Mouse (Mus musculus) activated CD4-positive, CD25-positive, alpha-beta regulatory T cell, adult 4 months (primary cell): ENCODE data around the gene Schip1. TPM values are rescaled to one million over a fixed set of nuclear protein-coding genes. Genes with fewer than 3 reads are reported as not detected.

Experiments
- ATAC-seq: one replicate; pipeline ENCODE4 v1.8.0; 2017
- polyA plus RNA-seq, 2 experiments: library from polyadenylated mRNA; unstranded; fragments of 100-300 nt; shearing (Covaris generic); gene quantifications; one replicate each; pipeline ENCODE4 v1.2.1; 2017

Gene Schip1
- polyA plus RNA-seq, 2 experiments from 2014 or later = 0.22 TPM; not detected in 1

DNA sequence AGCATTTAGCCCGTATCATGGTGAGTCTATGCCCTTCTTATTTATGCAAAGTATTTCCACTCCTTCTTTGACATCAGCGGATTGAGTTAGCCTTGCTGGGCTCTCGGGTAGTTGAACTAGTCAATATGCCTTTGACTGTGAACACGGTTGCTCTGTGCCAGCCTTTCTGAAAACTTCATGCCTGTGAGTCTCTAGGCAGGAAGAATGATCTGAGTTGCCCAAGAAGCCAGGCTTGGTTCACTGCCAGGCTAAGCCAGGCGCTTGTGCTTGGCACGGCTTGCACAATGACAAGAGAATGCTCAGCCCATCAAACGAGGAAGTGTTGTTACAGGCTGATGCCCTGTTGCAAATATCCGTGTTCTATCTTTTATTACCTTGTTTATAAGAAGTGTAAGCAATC is 499.3 kb downstream of the Schip1 start:
- no peak for ATAC-seq

DNA sequence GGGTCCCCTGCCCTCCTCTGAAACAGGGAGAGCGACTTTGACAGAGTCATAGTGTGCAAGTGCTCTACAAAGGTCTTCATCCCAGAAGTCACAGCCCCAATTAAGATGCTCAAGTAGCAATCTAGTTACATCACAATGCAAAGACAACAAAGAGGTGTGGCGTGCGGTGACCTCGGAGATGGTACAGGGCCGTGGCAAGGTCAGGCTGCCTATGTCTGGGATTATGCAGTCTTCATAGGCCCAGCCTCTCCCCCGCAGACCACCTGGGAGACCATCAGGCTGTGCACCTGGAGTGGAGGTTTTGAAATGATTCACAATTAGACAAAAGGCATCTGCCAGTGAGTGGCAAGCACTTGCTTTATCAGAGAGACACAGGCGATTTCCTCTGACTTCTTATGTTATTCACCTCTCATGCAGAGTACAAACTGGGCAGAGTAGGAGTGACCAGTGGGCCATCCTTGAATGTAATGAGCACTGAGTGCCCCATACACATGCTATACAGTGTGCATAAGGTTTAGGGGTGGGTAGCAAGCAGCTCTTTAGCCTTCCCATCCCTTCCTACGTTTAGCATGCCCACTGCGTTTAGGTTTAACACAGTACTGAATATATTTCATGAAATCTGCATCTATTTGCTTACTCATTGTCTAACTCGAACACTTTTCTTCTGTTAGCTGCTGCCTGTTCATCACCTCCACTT is 500.5 kb downstream of the Schip1 start:
- no peak for ATAC-seq

DNA sequence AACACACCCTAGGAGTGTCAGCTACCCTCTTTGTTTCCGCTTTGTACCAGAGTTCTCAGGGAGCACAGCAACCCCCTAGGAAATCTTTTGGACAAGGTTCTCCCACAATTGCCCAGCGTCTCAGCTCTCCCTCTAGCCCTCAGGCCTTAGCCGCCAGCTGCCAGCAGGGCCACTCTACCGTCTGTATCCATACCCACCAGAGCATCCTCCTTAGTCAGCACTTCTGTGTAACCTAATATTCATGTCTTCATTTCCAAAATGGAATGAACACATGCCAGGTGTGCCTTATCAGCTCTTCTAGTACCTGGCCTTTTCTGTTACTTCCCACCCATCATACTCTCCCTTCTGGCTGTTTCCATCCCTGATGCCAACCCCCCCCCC is 501.1 kb downstream of the Schip1 start:
- ATAC-seq = no peak

DNA sequence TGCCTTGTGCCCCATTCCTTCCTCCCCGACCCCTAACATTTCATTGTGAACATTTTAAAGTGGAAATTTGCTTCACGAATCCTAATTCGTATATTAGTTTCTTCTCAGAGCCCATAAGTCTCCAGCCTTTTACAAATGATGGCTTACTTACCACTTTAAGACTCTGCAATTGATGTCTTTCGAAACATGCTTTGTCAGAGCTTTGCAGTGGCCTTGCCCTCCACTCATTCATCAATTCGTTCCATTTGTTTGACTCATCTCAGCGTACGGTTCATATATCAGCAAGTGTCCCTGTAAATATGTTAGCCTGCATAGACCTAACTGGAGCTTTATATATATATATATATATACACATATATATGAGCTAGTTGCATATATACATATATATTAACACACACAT is 503.0 kb downstream of the Schip1 start:
- no peak for ATAC-seq

DNA sequence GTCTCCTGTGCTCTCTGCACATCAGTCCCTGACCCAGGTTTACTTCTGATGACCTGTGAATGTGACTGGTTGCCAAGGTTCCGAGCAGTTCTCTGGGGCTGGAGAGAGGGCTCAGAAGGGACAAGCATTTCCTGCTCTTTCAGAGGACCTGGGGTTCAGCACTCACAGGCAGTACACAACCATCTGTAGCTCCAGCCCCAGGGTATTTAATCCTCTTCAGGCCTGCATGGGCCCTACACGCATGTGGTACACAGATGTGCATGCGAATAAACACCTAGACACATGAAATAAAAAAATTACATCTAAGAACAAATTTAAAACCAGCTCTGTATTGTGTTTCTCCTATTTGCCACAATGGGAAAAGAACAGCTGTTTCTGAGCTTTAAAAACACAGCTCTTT is 503.5 kb downstream of the Schip1 start:
- ATAC-seq = no peak

DNA sequence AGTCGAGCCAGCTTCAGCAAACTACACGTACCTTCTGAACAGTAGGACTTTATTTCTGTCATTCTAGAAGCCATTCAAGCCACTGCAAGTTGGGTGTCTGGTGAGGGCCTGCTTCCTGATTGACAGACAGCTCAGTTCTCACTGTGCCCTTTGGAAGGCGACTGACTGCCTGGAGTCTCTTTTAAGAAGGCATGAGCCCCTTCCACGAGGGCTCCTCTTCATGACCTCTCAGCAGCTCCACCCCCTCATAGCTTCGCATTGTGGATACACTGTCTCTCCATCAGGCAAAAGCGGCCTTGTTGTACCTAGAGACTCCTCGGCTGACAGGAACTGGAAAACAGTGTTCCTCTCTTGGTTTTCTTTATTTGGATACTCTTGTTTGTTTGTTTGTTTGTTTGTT is 504.1 kb downstream of the Schip1 start:
- no peak for ATAC-seq

DNA sequence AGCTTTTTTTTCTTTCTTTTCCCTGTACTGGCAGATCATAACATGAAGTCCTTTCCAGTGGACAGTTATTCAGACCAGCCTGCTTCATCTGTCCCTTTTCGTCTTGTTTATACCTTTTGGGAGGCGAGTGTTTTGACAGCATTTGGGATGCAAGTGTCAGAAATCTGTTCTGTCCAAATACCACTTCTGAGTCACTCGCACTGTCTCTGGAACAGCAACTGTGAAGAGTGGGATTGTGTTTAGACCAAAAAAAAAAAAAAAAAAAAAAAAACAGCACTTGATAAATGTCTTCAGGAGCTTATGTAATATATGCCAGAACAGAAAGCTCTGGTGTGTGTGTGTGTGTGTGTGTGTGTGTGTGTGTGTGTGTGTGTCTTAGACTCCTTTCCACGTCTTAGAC is 505.7 kb downstream of the Schip1 start:
- ATAC-seq = no peak

DNA sequence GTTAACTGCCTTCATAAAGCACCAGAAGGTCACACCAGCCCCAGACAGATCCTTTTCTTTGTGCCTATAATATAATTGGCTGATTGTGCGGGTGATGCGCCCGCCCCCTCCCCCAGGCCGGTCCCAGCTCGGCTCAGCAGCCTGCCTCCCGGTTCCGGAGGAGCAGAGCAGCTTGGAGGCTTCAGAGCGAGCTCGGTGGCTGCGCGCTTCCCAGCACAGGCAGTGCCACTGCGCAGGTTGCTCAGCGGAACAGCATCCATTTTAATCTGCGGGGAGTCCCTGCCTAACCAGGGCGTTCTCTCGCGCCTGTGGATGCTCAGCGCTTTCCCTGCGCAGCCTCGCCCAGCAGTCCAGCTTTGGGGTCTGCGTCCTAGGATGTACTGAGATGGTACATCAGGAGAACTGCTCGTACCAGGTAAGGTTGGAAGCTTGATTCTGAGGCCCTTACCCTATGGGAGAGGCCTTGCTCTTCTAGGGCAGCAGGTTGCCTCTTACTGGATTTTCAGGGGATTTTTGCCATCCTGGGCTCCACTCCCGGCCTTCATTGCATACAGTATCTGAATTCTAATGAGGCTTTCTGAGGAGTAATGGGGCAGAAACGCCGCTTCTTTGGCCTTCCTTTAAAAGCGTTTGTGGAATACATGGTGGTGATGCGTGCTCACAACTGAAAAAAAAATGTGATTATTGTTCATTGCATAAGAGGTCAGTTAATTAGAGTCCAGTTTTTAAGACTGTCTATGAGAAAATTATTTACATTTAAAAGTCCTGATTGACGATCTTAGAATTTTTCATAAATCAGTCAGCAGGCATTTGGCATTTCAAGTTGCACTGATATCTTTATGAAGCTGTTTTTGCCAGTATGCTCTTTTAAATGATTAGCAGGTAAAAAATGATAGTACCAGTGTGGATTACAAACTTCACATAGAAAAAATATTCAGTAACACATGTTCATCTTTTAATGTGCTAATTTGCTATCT is 507.9 kb downstream of the Schip1 start:
- ATAC-seq = no peak

DNA sequence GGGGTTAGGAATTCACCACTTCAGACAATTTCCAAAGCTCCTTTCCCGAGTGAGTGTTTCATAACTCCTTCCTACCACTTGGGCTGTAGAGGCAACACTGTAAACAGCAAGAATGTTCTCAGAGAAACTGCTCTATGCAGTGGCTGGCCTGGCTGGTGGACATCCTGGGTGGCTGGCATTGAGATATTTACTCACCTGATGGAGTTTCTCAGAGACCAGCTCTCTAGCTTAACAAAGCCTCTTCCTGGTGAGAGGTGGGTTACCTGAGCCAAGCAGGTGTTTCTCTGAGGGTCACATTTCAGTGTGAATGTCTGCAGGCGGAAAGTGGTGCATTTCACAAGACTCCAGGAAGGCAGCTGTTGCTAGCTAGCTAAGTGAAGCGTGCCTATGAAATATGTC is 508.6 kb downstream of the Schip1 start:
- no peak for ATAC-seq

DNA sequence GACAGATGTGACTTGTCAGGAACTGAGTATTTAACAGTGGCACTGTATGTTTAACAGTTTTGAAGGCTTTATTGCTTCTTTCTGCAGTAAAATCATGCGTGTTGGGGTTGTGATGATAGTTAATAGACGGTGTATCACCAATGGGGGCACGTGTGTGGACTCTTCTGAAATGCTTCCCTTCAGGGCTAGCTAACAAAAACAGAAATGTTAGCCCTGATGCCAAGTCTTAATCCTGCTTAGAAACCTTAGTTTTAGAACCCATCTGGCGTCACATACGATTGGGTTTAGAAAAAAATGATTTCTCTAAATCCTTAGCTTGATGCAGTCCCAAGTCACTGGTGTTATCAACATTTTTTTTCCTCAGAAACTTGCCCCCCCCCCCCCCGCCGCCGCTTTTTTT is 509.5 kb downstream of the Schip1 start:
- ATAC-seq = no peak

DNA sequence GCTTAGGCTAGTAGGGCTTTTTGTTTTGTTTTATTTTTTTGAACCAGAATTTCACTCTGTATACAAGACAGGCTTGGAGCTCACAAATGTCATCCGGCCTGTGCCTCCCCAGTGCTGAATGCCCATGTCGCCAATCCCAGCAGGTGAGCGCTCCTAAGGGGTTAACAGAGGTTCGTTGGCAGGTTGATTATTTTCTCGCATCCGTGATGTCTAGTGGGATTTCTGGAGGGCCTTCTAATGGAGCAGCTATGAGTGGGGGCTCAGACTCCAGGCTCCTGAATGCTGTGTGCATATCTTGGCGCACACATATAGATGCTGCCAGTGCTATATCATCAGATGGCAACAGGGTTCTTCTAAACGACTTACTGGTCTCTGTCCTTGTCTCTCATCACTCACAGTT is 510.0 kb downstream of the Schip1 start:
- ATAC-seq = no peak

DNA sequence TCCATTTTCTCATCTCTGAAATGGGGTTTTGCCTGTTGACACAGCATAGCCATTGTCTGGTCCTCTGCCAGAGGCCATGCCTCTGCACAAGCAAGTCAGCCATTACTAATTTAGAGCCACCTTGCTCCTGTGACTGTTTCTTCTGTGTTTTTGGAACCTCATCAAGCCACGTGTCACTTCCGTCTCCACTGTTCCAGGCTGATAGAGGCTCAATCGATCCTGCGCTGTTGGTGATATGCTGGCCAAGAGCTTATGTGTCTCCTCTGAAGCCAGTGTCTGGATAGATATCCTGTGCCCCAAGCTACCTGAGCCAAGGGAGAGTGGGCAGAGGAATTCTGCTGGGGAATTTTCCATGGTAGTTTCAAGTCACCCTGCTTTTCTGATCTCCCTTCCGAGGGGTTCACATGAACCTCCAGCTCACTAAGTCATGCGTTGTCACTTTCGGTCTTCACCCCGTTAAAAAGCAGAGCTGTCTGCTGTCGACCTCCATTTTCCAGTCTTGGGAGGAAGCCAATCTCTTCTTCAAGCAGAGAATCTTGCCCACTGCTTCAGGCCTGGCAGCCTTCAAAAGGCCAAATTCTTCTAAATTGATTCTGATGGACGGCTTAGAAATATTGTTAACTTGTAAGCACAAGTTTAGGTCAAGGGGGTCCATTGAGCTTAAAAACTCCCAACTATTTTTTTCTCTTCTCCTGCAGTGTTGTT is 511.2 kb downstream of the Schip1 start:
- no peak for ATAC-seq

DNA sequence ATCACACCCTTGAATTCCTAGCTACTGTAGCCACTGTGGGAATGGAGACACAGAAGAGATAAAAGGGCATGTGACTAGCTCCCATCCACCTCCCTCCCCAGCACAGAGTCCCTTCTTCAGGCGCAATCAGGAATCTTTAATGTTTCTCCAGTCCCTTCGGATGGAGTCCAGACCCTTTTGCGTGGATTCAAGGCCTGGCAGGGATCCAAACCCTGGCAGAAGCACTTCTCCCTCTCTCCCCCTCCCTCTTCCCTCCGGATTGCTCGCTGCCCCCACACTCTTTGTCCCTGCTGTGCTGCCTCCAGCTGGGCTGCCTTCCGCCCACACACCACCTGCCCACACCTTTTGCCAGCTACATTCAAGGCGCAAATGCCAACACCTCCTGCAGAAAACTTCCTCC is 511.8 kb downstream of the Schip1 start:
- ATAC-seq = no peak

DNA sequence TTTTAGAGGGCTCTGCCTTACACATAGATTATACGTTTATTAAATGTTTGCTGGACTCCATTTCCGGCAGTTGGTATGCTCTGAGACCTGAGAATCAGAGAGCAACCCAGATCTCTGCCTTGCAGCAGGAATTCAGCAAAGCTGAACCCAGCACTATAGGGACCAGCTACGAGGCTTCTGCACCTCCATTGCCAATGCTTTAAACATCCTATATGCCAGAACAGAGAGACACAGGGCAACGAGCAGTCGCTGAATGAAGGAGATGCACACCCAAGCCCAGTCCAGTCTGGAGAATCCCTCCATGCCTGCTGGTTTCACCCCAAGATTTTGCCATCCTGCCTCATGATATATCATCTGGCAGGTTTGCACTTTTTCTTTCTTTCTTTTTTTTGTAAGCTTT is 512.3 kb downstream of the Schip1 start:
- ATAC-seq = no peak

DNA sequence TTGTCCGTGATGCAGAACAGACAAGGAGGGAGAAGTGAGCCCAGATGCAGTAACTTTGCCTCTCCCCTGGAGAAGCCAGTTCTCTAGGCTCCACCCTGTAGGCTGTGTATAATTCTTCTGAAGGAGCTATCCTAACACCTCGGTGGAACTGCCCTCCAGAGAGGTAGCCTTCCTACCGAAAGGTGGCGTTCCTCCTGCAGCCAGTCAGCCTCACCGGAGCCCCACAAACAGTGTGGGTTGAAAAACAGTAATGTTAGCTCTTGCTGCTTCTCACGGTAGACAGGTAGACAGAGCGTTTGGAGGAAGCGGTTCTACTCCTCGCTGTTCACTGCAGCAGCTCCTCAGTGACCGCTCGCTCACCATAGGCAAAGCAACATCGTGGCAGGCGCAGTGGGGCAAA is 517.0 kb downstream of the Schip1 start:
- no peak for ATAC-seq

DNA sequence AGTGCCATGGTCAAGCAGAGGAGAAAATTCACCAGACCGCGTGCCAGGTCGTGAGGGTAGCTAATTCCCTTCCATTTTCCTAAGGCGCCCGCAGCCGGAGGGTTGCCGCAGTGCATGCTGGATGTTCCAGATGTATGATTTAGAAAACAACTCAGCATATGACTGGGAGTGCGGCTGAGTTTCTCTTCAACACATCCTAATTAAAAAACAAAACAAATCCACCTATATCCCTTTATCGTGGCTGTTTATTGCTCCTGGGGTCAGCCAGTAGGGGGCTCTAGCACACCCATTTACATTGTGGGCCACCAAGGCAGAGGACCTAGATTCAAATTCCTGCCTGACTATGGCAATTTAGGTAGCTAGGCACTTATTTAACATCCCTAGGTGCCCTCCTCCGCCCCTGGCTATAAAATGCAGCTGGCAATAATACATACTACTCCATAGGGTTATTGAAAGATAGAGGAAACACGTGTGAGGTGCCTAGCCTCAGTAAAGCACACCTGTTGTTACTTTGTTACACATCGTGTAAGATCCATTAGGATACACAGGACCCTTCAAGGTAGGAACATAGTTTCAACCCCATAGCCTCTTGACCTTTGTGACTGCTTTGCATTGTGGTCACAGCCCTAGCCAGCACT is 517.6 kb downstream of the Schip1 start:
- no peak for ATAC-seq

DNA sequence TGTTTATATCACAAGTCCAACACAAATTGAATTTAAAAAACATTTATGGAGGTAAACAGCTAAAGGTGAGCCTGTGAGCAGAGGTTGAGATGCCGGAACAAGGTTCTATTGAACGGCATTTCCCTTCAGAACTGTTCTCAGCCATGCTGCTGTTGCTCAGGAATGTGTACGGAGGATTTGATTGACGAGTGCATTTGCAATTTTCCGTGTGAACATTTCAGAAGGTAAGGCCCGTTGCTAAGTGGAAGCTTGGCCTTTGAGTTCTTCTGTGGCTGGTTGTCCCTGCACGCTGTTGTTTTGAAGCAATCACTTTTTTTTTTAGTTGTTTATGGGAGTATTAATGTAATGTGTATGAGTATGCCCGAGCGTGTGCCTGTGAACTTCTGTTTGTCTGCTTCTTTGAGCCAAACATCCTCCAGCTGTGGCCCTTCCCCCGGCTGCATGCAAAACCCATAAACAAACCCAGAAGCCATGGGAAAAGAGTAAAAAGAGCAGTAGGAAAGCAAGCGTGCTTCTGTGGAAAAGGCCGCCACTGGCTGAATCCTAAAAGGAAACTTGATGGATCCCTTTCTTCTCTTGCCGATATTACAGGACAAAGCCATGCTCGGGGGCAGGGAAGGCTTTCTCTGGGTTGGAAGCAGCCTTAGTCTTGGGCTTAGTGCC is 518.6 kb downstream of the Schip1 start:
- ATAC-seq = no peak

DNA sequence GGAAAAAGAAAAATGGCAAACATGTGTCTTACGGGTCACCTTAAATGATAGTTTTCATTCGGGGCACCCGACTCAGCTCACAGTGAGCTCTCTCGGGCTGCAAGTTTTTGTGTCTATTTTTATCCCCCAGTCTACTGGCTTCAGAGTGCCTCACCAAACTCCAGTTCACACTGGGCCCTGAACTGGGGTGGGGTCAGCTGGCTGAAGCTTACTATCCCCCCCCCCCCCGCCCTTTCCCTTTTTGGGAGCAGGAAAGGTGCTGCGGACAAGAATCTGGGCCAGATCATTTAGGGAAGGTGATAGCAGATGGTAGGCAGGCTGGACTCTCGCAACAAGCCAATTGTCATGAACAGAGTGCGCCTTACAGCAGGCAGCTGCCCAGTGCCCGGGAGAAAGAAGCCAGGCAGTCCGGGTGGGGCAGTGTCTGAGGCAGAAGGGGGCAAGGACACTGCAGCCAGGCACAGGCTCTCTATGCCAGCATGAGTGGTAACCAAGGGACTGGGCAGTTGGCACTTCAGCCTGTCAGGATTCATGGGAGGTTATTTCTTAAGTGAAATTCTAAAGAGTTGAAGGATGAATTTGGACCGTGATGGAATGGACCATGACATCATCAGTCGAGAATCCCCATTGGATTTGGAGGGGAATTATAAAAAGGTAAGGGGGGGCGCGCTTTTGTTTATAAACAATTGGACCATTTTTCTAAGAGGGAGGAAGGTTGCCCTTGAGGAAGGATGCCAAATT is 519.3 kb downstream of the Schip1 start:
- ATAC-seq = no peak

DNA sequence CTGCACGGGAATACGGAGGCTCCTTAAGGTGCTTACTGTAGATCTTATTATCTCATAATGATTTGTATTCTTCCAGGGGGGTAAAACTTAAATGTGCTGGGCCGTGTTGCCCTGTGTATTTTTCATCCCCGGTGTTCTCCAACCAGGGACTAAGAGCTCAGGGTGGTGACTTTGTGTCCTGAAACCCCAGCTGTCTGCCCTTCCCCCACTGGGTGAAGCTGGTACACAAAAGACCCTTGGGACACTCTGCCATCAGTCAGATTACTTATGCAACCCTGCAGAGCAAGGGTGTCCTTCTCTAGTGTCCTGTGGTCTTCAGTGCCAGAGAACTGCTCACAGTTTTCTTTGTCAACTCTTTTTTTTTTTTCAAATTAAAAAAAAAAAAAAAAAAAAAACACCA is 520.6 kb downstream of the Schip1 start:
- ATAC-seq = no peak

DNA sequence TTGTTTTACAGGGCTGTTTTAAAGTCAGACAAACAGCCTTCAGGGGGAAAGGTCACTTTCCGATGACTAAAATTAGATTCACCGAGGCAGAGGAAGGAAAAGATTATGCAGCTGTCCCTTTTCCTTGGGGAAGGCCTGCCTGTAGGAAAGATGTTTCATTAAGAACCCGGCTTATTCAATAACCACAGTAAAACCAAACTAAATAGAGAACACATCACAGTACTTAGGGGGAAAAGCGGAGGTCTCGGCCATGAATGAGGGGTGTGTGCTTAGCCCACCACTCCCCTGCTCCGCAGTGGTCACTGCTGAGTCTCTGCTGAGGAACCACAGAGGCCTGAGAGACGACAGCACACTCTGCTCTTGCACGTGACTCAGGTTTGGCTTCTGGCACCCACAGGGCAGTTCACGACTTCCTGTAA is 522.1 kb downstream of the Schip1 start:
- no peak for ATAC-seq

DNA sequence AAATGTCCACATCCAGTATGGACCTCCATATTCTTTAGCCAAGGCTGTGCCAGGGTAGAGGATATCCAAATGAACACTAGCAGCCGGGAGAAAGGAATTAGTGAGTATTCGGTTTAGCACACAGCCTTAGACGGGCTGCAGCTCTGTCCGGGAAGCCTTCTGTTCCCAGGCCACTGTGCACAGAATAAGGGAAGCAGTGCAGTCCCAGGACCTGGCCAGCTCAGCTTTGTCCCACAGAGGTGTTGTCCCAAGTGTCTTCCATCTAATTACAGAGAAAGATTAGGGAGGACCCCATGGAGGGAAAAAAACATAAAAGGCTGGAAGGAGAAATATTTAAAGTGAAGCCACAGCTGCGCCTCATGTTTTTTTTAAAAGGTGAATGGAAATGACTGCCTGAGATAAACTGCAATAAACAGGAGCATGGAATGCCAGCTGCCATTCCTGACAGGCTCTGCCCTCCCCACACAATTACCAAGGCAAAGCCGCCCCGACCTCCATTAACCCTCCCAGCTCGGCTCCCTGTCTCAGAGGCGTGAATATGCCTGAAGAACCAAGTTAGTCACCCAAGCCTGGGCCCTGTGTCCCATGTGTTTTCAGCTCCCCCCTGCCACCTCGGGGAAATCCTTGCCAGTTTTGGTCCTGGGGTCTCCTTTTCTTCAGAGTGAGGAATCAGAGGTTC is 523.1 kb downstream of the Schip1 start:
- no peak for ATAC-seq
